Mouse (Mus musculus) adrenal gland, adult 2 months (tissue): ENCODE data around the gene Olfr362. TPM values are rescaled to one million over a fixed set of nuclear protein-coding genes. Genes with fewer than 3 reads are reported as not detected.
"Not testable (repeated sequence)": the region's sequence is repeated elsewhere in the genome, so short reads cannot be mapped to it uniquely, and the experiment has no call there.

Source experiments
- DNase-seq: peaks from one replicate; pipeline ENCODE4 v3.0.0; 2021
- long read RNA-seq: library from polyadenylated mRNA; stranded (forward); transcript quantifications from one replicate; pipeline ENCODE4 v2.0.0, GENCODE M21; 2021
- polyA plus RNA-seq: library from polyadenylated mRNA; depleted of rRNA; stranded (reverse); fragments of >200 nt; gene quantifications from 2 replicates; pipeline ENCODE4 v1.2.3, GENCODE M21; 2012; rRNA removed
- total RNA-seq, 2 experiments: library from RNA; stranded (reverse); gene quantifications; 2 replicates each; pipeline ENCODE4 v1.2.3; 2021

Olfr362 gene
- total RNA-seq (not detected), polyA plus RNA-seq (not detected in 2 replicates)
- long read RNA-seq, result 0 reads

- DNase-seq, result no peak
Measured at GRCm38 (mm10) chr2:37117810-37118209, at the start of gene Olfr362. Gene Olfr362, minus strand, starts transcription at chr2:37117910.

DNA sequence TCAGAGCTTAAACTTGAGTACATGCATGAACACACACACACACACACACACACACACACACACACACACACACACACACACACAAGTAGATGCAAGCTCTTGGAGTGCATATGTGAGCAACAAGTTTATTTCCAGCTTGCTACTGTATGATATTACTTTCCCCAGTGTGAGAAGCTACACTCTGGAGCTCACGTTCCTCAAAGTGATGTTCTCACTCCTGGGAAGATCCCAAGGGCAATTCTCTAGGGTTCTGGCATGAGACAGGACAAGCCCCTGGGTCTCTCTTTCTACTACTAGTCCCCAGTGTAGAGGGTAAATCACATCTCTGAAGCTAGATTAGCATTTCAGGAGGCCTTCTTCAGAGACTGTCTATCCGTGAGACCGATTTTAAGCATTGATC, 21.3 kb upstream of the Olfr362 start, which contains the start of gene Olfr364-ps1:
Olfr364-ps1 (plus strand) TSS at position 301 of the 400 bp plus-strand sequence.
- no peak for DNase-seq

DNA sequence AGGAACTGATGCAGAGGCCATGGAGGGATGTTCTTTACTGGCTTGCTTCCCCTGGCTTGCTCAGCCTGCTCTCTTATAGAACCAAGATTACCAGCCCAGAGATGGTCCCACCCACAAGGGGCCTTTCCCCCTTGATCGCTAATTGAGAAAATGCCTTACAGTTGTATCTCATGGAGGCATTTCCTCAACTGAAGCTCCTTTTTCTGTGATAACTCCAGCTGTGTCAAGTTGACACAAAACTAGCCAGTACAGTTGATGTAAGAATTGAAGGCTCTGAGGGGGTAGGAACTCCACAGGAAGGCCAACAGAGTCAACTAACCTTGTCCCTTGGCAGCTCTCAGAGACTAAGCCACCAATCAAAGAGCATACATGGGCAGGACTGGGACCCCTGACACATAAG, 28.5 kb downstream of the Olfr362 start, which contains the start of gene Olfr361:
Olfr361 (minus strand) TSS at position 101 of the 400 bp plus-strand sequence.
- not testable (repeated sequence) for DNase-seq

GRCm38 (mm10) chr2:37065446-37065845, 52.3 kb downstream of the Olfr362 start, which contains the start of gene Olfr360:
Gene Olfr360, plus strand, starts transcription at chr2:37065746.
- no peak for DNase-seq

Other genes starting within 250 kb of the Olfr362 start
- not detected for gene Olfr352, start 249.4 kb downstream of the Olfr362 start, total RNA-seq
- gene Olfr352, start 249.4 kb downstream of the Olfr362 start, polyA plus RNA-seq, result not detected in 2 replicates
- gene Olfr353, start 225.0 kb downstream of the Olfr362 start, total RNA-seq, result not detected
- not detected in 2 replicates for gene Olfr353, start 225.0 kb downstream of the Olfr362 start, polyA plus RNA-seq
- not detected for gene Olfr354, start 212.2 kb downstream of the Olfr362 start, total RNA-seq
- gene Olfr354, start 212.2 kb downstream of the Olfr362 start, polyA plus RNA-seq, result not detected in 2 replicates
- not detected for gene Olfr355, start 189.0 kb downstream of the Olfr362 start, total RNA-seq
- gene Olfr355, start 189.0 kb downstream of the Olfr362 start, polyA plus RNA-seq, result not detected in 2 replicates
- gene Olfr356, start 180.8 kb downstream of the Olfr362 start, total RNA-seq, result not detected
- gene Olfr356, start 180.8 kb downstream of the Olfr362 start, polyA plus RNA-seq, result not detected in 2 replicates
- not detected for gene Olfr357, start 124.1 kb downstream of the Olfr362 start, total RNA-seq
- not detected in 2 replicates for gene Olfr357, start 124.1 kb downstream of the Olfr362 start, polyA plus RNA-seq
- gene Olfr358, start 108.6 kb downstream of the Olfr362 start, total RNA-seq, result not detected
- not detected in 2 replicates for gene Olfr358, start 108.6 kb downstream of the Olfr362 start, polyA plus RNA-seq
- not detected for gene Olfr360, start 52.2 kb downstream of the Olfr362 start, total RNA-seq
- not detected in 2 replicates for gene Olfr360, start 52.2 kb downstream of the Olfr362 start, polyA plus RNA-seq
- not detected for gene Olfr361, start 28.6 kb downstream of the Olfr362 start, total RNA-seq
- not detected in 2 replicates for gene Olfr361, start 28.6 kb downstream of the Olfr362 start, polyA plus RNA-seq
- not detected for gene Olfr364-ps1, start 21.4 kb upstream of the Olfr362 start, total RNA-seq
- not detected in 2 replicates for gene Olfr364-ps1, start 21.4 kb upstream of the Olfr362 start, polyA plus RNA-seq
- gene Olfr365, start 70.3 kb upstream of the Olfr362 start, total RNA-seq, result not detected
- gene Olfr365, start 70.3 kb upstream of the Olfr362 start, polyA plus RNA-seq, result not detected in 2 replicates
- gene Olfr366, start 93.7 kb upstream of the Olfr362 start, total RNA-seq, result not detected
- gene Olfr366, start 93.7 kb upstream of the Olfr362 start, polyA plus RNA-seq, result not detected in 2 replicates
- not detected for gene Olfr368, start 208.6 kb upstream of the Olfr362 start, total RNA-seq
- gene Olfr368, start 208.6 kb upstream of the Olfr362 start, polyA plus RNA-seq, result not detected in 2 replicates
- gene Pdcl, start 241.4 kb upstream of the Olfr362 start, total RNA-seq, result 10 to 100 TPM; 44.3 to 47.1 TPM
- gene Pdcl, start 241.4 kb upstream of the Olfr362 start, polyA plus RNA-seq, result 3.4 and 4.1 TPM in 2 replicates